Comparison of ENCODE assay signal across 8 mouse cellular contexts in genomic region chr5:112276267-112276873, GRCm38 (mm10). TPM values are rescaled to one million over a fixed set of nuclear protein-coding genes. Genes with fewer than 3 reads are reported as not detected.
DNase-seq lines count a peak whose midpoint lies in the region; ATAC-seq lines count a peak whose summit lies in the region.

Tpst2 (plus strand) TSS chr5:112276691.

- H3K4me3 ChIP-seq in forebrain, embryonic 14.5 days (ENCODE audit: low read depth, low read length) = peak within 1 kb of the TSS; percentile 66
- H3K4me3 ChIP-seq in neural tube, embryonic 15.5 days (replicated peaks) = peak within 1 kb of the TSS; percentile 77

- peak within 1 kb of the TSS; percentile 89 for H3K4me2 ChIP-seq in forebrain, embryonic 14.5 days (ENCODE audit: low read length)
- peak within 1 kb of the TSS; percentile 93 for H3K4me2 ChIP-seq in neural tube, embryonic 15.5 days

- H3K27me3 ChIP-seq in forebrain, embryonic 14.5 days (replicated peaks; ENCODE audit: control insufficient read depth, insufficient read depth, low read length) = no peaks in the 10 kb centered on the region
- 0 out of 2 replicates have a peak, but pooled peaks cover 3% of the 10 kb centered on the region for H3K27me3 ChIP-seq in neural tube, embryonic 15.5 days (replicated peaks)

- no peaks in the 10 kb centered on the region for H3K36me3 ChIP-seq in forebrain, embryonic 14.5 days (ENCODE audit: control insufficient read depth, insufficient read depth, low read length)
- no peaks in the 10 kb centered on the region for H3K36me3 ChIP-seq in neural tube, embryonic 15.5 days

- peak within 1 kb of the TSS; percentile 75; the same call in 1 of the 2 replicates for H3K27ac ChIP-seq in forebrain, embryonic 14.5 days (ENCODE audit: low read depth, low read length)
- H3K27ac ChIP-seq in neural tube, embryonic 15.5 days (replicated peaks) = peak within 1 kb of the TSS; percentile 88

- ATAC-seq in forebrain, embryonic 14.5 days = peak; percentile 95
- ATAC-seq in neural tube, embryonic 15.5 days (ENCODE audit: low FRiP score) = peak; percentile 95

- intact Hi-C loops in heart, postnatal 14 days (cut with DNase I) = loop anchor here (2.0 kb wide), 1 partner anchor 34 kb away; no protein-coding TSS in a partner anchor

- peak within 1 kb of the TSS; percentile 75 for H3K9ac ChIP-seq in forebrain, embryonic 14.5 days (ENCODE audit: low read length)
- H3K9ac ChIP-seq in neural tube, embryonic 15.5 days (replicated peaks) = peak within 1 kb of the TSS; percentile 73

- peaks cover 10% of the 10 kb centered on the region for H3K4me1 ChIP-seq in forebrain, embryonic 14.5 days (ENCODE audit: control insufficient read depth, insufficient read depth, low read length)
- peaks cover 38% of the 10 kb centered on the region for H3K4me1 ChIP-seq in neural tube, embryonic 15.5 days

- peak; percentile 98 for DNase-seq in ES-CJ7 (ENCODE audit: low read depth, low spot score)
- DNase-seq in cerebellum, adult 11 months = peak; percentile 100
- DNase-seq in forebrain, embryonic 14.5 days (ENCODE audit: low spot score) = peak; percentile 99
- DNase-seq in heart, postnatal 14 days = peak; percentile 100
- peak; percentile 100 for DNase-seq in layer of hippocampus, adult 11-12 months (ENCODE audit: low spot score)
- peak; percentile 100 for DNase-seq in lung, adult 18-20 months
- peak; percentile 99 for DNase-seq in testis, postnatal 14 days (ENCODE audit: low spot score)

- H3K9me3 ChIP-seq in forebrain, embryonic 14.5 days (replicated peaks; ENCODE audit: control insufficient read depth, low read length) = no peaks in the 10 kb centered on the region
- no peaks in the 10 kb centered on the region for H3K9me3 ChIP-seq in neural tube, embryonic 15.5 days (replicated peaks)

- WGBS in forebrain, embryonic 14.5 days = under 1% methylated on average over 50 of the region's 62 CpGs
- WGBS in neural tube, embryonic 15.5 days = under 1% methylated on average over 50 of the region's 62 CpGs

RNA-seq across cellular contexts. Expression of gene Tpst2, which starts in this region (rescaled TPM):
- polyA plus RNA-seq in forebrain, embryonic 14.5 days (2014; fragmentation: Nextera tagmentation; extraction: Ambion mirVana) = 29.5 and 30.6 TPM in 2 replicates
- total RNA-seq in heart, postnatal 14 days (2021) = 10 to 100 TPM; 50.6 to 55.5 TPM
- 31.4 and 40.2 TPM in 2 replicates for polyA plus RNA-seq in neural tube, embryonic 15.5 days (2015; fragmentation: Nextera tagmentation; extraction: Ambion mirVana)

Comparison
In these comparisons a context has a peak if more than half of its experiments do, and no peak if none do; other contexts are left out.
1. Peak in every context shown above with its lines: DNase-seq, ATAC-seq, H3K4me3 ChIP-seq and H3K27ac ChIP-seq.